Mouse (Mus musculus): ENCODE results near the gene Myom1. TPM values are rescaled to one million over a fixed set of nuclear protein-coding genes. Genes with fewer than 3 reads are reported as not detected.

The Myom1 gene
- total and polyA plus RNA-seq, 2 experiments from 2014 or later = 238 to 392 TPM

DNA sequence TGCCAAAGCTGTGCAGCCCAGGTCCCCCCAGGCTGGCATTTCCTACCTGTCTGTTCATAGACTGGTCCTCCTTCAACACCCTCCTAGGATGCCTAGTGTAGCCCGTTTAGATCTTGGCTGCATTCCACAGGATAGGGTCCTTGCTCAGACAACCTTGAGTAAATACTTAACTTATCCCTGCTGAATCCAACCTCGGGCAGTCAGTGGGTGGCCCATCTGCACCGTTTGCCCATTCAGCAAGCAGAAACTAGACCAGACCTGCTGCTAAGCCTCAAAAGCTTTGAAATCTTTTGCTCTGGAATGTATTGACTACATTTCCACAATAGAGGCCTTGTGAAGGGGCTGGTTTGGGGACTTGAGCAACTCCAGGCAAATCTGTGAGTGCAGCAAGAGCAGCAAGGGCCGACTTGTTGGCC lies 156.7 kb downstream of the Myom1 start:
- no peaks in the 10 kb centered on the region for H3K36me3 ChIP-seq (replicated peaks; ENCODE audit: control insufficient read depth, insufficient read depth, low read length)
- H3K27me3 ChIP-seq (ENCODE audit: control insufficient read depth, insufficient read depth, low read length) = no peaks in the 10 kb centered on the region
- no peaks in the 10 kb centered on the region for H3K4me1 ChIP-seq (ENCODE audit: control insufficient read depth, insufficient read depth)
- no peak for ATAC-seq (ENCODE audit: insufficient read depth, low read depth)
- DNase-seq (ENCODE audit: low spot score) = no peak
- no peaks in the 10 kb centered on the region for H3K9me3 ChIP-seq (replicated peaks; ENCODE audit: control insufficient read depth, low read length)
- H3K9ac ChIP-seq (replicated peaks; ENCODE audit: low read depth, low read length) = no peak overlapping the region
- no peak overlapping the region for H3K4me3 ChIP-seq (ENCODE audit: low read depth, low read length)
- H3K27ac ChIP-seq (ENCODE audit: low read depth) = no peak overlapping the region
- no peak overlapping the region for H3K4me2 ChIP-seq (ENCODE audit: low read depth, low read length)
- no peak for TF ChIP-seq CTCF (IDR thresholded peaks at IDR 0.05; ENCODE audit: low read depth)
- TF ChIP-seq EP300 (IDR thresholded peaks at IDR 0.05; ENCODE audit: low read depth) = no peak
- 29% methylated on average over 4 of the region's 4 CpGs for WGBS

DNA sequence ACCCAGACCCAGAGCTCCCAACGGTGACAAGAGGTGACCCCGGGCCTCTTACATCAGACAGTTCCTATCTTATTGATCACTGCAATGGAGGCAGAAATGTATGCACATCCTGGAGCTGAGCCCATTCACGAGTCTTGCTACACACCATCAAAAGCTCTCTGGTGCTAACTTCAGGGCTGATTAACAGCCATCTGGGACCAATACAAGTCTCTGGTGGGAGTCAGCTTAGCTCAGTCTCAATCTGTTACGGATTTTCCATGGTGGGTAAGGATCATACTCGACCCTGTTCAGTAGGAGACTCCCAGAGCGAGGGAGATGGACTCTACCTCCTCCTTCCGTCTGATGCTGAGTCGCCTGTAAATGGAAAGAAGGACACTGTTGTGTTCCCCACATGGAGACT lies 157.3 kb downstream of the Myom1 start:
- Histone ChIP-seq H3K27ac (ENCODE audit: low read depth) (no peak overlapping the region), H3K4me1 (ENCODE audit: control insufficient read depth, insufficient read depth) (no peaks in the 10 kb centered on the region), H3K4me3 (ENCODE audit: low read depth, low read length) (no peak overlapping the region), H3K9me3 (replicated peaks; ENCODE audit: control insufficient read depth, low read length) (no peaks in the 10 kb centered on the region), H3K27me3 (ENCODE audit: control insufficient read depth, insufficient read depth, low read length) (no peaks in the 10 kb centered on the region), H3K36me3 (replicated peaks; ENCODE audit: control insufficient read depth, insufficient read depth, low read length) (no peaks in the 10 kb centered on the region), H3K4me2 (ENCODE audit: low read depth, low read length) (no peak overlapping the region), H3K9ac (replicated peaks; ENCODE audit: low read depth, low read length) (no peak overlapping the region)
- TF ChIP-seq CTCF (IDR thresholded peaks at IDR 0.05; ENCODE audit: low read depth) = no peak
- TF ChIP-seq EP300 (IDR thresholded peaks at IDR 0.05; ENCODE audit: low read depth) = no peak
- ATAC-seq (ENCODE audit: insufficient read depth, low read depth) = no peak
- WGBS = 79% methylated on average over 8 of the region's 8 CpGs
- no peak for DNase-seq (ENCODE audit: low spot score)

DNA sequence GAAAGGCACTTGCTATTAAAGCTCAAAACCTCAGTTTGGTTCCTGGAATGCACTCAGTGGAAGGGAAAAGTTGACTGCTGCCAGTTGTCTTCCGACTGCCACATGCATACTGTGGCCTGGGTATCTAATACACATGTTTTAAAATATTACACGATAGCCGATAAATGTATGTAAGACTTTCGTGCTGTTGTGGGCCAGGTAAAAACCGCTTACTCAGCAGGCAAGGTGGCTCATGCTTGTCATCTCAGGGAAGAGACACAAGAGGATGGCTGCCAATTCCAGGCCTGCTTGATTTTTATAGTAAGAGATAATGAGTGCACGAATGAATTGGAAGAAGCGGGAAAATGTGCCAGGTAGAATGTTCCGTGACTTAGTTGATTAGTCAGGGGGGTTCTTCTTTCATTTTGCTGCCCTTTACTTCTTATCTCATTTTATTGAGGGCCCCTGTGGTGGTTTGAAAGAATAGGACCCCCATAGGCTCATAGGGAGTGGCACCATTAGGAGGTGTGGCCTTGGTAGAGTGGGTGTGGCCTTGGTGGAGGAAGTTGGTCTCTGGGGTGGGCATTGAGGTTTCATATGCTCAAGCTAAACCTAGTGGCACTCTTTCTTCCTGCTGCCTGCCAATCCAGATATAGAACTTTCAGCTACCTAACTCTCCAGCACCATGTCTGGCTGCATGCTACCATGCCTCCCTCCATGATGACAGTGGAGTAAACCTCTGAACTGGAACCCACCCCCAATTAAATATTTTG lies 158.0 kb downstream of the Myom1 start:
- H3K9ac ChIP-seq (replicated peaks; ENCODE audit: low read depth, low read length) = no peak overlapping the region
- no peaks in the 10 kb centered on the region for H3K9me3 ChIP-seq (replicated peaks; ENCODE audit: control insufficient read depth, low read length)
- 76% methylated on average over 8 of the region's 8 CpGs for WGBS
- no peak overlapping the region for H3K27ac ChIP-seq (ENCODE audit: low read depth)
- no peak for TF ChIP-seq EP300 (IDR thresholded peaks at IDR 0.05; ENCODE audit: low read depth)
- no peak for TF ChIP-seq CTCF (IDR thresholded peaks at IDR 0.05; ENCODE audit: low read depth)
- no peak overlapping the region for H3K4me3 ChIP-seq (ENCODE audit: low read depth, low read length)
- no peak overlapping the region for H3K4me2 ChIP-seq (ENCODE audit: low read depth, low read length)
- ATAC-seq (ENCODE audit: insufficient read depth, low read depth) = no peak
- no peaks in the 10 kb centered on the region for H3K27me3 ChIP-seq (ENCODE audit: control insufficient read depth, insufficient read depth, low read length)
- DNase-seq (ENCODE audit: low spot score) = no peak
- no peaks in the 10 kb centered on the region for H3K36me3 ChIP-seq (replicated peaks; ENCODE audit: control insufficient read depth, insufficient read depth, low read length)
- no peaks in the 10 kb centered on the region for H3K4me1 ChIP-seq (ENCODE audit: control insufficient read depth, insufficient read depth)

DNA sequence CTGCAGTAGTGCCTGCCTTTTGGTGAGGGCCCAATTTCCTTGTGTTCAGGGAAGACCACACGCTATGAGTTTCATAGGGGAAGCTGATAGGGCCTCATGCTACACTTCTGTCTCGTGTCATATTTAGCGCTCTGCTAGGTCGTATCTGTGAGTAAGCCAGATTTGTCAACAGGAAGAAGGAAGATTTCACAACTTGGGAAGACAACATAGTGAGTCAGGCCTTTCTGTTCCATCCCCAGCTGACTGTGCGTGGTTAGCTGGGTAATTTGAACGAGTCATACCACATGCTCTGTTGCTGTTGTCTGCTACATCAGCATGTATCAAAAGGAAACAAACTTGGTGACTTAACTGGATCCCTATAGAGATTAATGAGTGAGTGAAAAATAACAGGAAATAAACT lies 162.6 kb downstream of the Myom1 start:
- Histone ChIP-seq H3K27ac (ENCODE audit: low read depth) (no peak overlapping the region), H3K36me3 (replicated peaks; ENCODE audit: control insufficient read depth, insufficient read depth, low read length) (no peaks in the 10 kb centered on the region), H3K4me2 (ENCODE audit: low read depth, low read length) (no peak overlapping the region), H3K9ac (replicated peaks; ENCODE audit: low read depth, low read length) (no peak overlapping the region), H3K9me3 (replicated peaks; ENCODE audit: control insufficient read depth, low read length) (no peaks in the 10 kb centered on the region), H3K27me3 (ENCODE audit: control insufficient read depth, insufficient read depth, low read length) (no peaks in the 10 kb centered on the region), H3K4me3 (ENCODE audit: low read depth, low read length) (no peak overlapping the region), H3K4me1 (ENCODE audit: control insufficient read depth, insufficient read depth) (no peaks in the 10 kb centered on the region)
- no peak for TF ChIP-seq EP300 (IDR thresholded peaks at IDR 0.05; ENCODE audit: low read depth)
- TF ChIP-seq CTCF (IDR thresholded peaks at IDR 0.05; ENCODE audit: low read depth) = no peak
- ATAC-seq (ENCODE audit: insufficient read depth, low read depth) (no peak), DNase-seq (ENCODE audit: low spot score) (no peak)
- 47% methylated on average over 6 of the region's 6 CpGs for WGBS

DNA sequence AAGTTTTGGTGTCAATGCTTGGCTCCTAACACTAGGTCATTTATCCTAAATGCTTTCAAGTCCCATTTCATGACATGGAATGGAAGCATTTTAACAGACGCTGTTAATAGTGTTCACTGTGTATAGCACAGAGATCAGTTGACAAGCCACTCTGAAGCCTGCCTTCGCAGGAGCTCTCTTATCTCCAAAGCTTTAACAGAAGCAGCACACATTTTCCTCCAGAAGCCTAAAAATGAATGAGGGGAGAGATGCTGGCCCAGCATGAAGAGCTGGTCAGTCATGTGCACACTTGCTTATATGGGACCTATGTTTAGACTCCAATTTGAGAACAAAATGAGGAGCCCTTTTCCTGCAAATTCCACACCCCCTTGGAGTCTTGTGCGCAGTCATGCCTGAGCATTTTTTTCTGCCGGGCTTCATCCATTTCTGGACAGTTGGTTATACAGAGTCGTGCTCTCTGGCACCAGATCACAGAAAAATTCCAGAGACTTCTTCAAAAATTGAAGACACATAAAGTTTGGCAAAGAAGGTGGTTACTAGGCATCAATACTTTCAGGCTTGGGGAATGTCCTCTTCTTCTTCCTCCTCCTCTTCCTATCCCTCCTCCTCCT lies 165.9 kb downstream of the Myom1 start:
- 41% methylated on average over 5 of the region's 5 CpGs for WGBS
- H3K27ac ChIP-seq (ENCODE audit: low read depth) = no peak overlapping the region
- TF ChIP-seq EP300 (IDR thresholded peaks at IDR 0.05; ENCODE audit: low read depth) (no peak), CTCF (IDR thresholded peaks at IDR 0.05; ENCODE audit: low read depth) (no peak)
- no peaks in the 10 kb centered on the region for H3K36me3 ChIP-seq (replicated peaks; ENCODE audit: control insufficient read depth, insufficient read depth, low read length)
- no peaks in the 10 kb centered on the region for H3K4me1 ChIP-seq (ENCODE audit: control insufficient read depth, insufficient read depth)
- no peaks in the 10 kb centered on the region for H3K27me3 ChIP-seq (ENCODE audit: control insufficient read depth, insufficient read depth, low read length)
- no peak overlapping the region for H3K9ac ChIP-seq (replicated peaks; ENCODE audit: low read depth, low read length)
- ATAC-seq (ENCODE audit: insufficient read depth, low read depth) = no peak
- no peaks in the 10 kb centered on the region for H3K9me3 ChIP-seq (replicated peaks; ENCODE audit: control insufficient read depth, low read length)
- no peak overlapping the region for H3K4me2 ChIP-seq (ENCODE audit: low read depth, low read length)
- DNase-seq (ENCODE audit: low spot score) = no peak
- H3K4me3 ChIP-seq (ENCODE audit: low read depth, low read length) = no peak overlapping the region
